Mouse (Mus musculus): Measurements from ENCODE around the gene Phtf1.

Phtf1 gene

DNA sequence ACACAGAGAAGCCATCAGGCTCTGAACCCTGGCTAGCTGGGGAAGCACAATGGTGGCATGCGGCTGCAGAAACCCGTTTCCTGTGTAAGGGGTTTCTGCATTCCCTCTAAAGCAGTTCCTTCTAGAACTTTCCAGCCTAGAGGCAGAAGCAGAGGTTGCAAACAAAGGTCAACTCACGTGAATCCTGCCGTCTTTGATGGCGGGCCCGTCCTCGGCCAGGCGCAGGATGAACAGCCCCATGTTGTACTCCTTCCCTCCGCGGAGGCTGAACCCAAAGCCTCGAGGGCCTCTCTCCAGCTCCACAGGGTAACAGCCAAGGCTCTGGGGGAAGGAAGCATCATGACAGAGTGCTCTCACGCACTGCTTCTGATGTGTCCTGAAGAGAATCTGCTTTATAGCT lies 52.2 kb downstream of the Phtf1 start:
- no peak for DNase-seq

DNA sequence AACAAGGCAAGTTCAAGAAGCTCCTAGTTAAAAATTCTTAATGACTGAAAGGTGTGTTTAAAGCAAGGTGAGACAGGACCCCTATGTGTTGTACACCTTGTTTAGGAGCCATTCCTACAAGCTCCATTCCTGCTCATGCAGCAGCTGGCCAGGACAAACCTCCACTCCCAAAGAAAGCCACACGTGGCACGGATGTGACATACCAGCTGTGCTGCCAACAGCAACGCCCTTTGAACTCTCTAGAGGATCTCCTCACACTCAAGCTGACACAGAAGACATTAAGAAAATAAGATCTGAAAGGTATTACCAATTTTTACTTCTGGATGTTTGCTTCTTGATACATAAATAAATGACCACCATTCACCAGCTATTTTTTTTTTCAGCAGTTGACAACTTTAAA lies 59.0 kb downstream of the Phtf1 start:
- peak; percentile 43 for DNase-seq

DNA sequence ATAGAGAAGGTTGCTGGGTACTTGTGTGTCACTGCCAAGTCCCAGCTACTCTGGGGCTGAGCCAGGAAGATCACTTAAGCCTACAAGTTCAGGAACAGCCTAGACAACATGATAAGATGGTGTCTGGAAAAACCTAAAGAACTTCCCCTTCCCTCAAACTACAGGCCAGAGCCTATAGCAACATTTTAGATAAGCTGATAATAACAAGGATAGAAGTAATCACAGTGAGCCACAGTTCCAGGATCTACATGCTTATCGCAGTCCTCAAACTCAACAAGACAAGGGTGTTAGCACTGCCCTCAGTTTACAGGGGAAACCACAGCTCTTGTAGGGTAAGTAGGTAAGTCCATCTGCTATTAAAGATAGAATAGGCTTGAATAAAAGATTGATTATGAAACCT lies 64.2 kb downstream of the Phtf1 start:
- DNase-seq: no peak

DNA sequence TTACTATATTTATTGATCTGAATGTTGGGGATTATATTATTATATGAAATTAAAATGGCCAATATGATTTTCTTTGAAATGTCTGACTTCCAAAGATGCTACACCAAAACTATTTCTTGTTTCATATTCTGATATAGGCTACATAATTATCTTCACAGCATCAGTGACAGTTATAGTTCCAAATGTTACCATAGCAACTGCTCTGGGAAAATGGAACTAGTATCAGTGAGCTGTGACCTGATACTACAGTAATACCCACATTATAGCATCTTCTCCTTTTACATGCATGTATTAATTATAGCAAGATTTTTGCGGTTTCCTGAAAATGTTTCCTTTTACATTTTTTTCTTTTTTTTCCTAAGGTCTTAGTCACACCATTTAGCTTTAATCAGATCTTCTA lies 64.8 kb downstream of the Phtf1 start:
- no peak for DNase-seq

DNA sequence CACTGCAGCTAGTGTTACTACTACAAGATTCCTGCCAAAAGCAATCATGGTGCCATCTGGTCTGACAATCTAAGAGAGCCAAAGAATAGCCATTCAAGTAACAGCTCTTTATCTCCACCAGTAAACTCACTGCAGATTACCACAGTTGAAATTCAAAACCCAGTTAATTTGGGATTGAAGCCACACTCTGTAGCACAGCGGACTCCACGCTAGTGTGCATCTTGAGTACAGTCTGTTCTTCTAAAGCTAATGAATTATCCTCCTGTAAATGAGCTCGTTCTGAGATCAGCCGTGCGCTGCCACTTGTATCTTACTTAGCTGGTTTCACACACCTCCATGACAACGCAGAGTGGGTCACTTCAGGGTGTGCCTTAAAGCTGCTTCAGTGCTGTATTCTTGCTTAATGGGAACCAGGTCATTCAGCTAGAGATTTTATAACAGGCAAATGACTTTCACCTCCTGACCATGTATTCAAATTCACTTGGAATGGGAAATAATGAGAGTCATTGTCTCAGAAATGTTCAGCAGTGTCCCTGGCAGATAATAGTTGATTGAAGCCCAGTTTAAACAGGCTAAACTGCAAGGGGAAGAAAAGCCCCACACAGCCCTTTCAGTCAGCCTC lies 91.2 kb downstream of the Phtf1 start:
- no peak for DNase-seq

DNA sequence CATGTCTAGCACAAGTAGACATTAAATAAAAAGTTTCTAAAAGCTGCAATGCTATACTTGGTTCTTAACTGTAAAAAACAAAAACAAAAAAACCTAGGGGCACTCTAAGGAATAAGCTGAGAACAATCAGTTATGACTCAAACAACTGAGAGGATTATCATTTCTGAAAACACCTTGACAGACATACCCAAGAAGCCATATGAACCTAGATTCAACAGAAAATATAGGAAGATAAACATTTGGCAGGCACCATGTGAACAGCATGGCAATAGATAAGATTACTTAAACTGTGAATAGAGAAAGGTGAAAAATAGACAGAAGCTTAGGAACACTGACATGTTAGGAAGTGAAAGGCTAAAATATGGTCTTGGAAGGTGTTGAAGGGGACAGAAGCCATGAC lies 101.5 kb downstream of the Phtf1 start:
- no peak for DNase-seq
